Mouse (Mus musculus): ENCODE data around the gene Pappa2.

DNA sequence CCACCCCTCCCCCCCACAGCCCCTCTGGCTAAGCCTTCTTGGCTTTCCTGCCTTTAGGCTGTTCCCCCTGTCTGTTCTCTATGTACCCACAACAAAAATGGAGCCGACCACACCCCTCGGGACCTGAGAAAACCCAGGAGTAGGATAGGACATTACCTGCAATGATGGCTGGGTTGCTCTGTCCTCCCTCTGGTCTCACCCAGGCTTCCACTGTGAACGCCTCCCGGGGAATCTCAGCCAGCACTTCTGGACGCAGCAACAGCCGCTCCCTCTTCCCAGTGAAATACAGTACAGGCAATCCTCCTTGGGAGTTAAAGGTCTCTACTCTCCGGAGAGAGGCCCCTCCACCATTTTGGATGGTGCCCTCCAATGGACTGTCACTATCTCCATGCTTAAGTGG is 23.9 kb downstream of the Pappa2 start:
- TF ChIP-seq EP300 (optimal IDR thresholded peaks at IDR 0.05) = no peak
- TF ChIP-seq CTCF (IDR thresholded peaks at IDR 0.05; ENCODE audit: low read depth) = no peak

All from stomach, postnatal 0 days (tissue).